ENCODE assay signal across 8 mouse cellular contexts in the genomic region with DNA sequence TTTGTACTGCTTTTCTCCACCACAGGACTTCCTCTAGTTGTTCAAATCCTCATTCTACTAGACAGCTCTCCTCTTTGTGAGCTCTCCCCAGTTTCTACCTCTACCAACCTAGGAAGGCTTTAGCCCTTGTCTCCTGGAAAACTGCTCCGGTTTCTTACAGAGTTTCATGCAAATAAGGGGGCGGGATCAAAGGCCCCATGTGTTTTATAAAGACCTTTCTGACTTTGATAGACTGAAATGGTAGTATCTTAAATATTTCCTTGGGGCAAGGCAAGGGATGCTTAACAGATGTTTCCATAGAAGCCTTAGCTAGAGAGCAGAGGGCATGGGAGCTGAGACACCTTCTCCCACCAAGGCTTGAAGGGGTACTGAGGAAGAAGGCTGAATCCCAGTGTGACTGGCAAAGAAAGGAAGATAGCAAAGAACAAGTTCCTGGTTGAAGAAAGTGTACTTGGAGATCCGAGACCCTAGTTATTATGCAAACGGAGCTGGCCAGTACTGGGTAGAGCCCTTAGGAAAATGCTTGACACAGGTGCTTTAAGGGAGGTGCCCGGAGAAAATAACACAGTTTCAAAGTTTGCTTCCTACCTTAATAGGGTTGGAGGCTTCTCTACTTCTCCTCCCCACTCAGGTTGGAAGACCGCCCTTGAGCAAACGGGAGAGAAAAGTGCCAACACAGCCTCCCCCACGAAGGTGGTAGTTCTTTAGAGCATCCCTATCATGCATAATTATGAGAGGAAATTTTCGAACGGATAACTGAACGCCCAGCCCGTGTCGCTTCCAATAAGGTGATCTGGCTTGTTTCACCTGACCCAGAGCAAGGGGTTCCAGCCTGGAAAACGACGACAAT. TPM values are rescaled to one million over a fixed set of nuclear protein-coding genes. Genes with fewer than 3 reads are reported as not detected.
DNase-seq lines count a peak whose midpoint lies in the region; ATAC-seq and TF ChIP-seq lines count a peak whose summit lies in the region.

A gene (plus strand): TSS at position 657 of the 850 bp plus-strand sequence.

- peak within 1 kb of the TSS; percentile 94 for H3K9ac ChIP-seq in limb, embryonic 12.5 days (replicated peaks)
- peak within 1 kb of the TSS; percentile 94 for H3K9ac ChIP-seq in stomach, embryonic 16.5 days (ENCODE audit: low read length)

- no peak for TF ChIP-seq POLR2A in spleen, adult 2 months (IDR thresholded peaks at IDR 0.05; ENCODE audit: low read depth, low read length)

- ATAC-seq in limb, embryonic 12.5 days (ENCODE audit: insufficient number of reproducible peaks, insufficient read depth, low FRiP score, low TSS enrichment, low read depth): peak; percentile 2; the same call in 1 of the 2 replicates
- ATAC-seq in stomach, embryonic 16.5 days (ENCODE audit: insufficient read depth, low FRiP score): no peak
- no peak for ATAC-seq in cerebellum, adult (ENCODE audit: insufficient number of reproducible peaks, low FRiP score, low TSS enrichment)

- no peaks in the 10 kb centered on the region for H3K9me3 ChIP-seq in limb, embryonic 12.5 days
- no peaks in the 10 kb centered on the region for H3K9me3 ChIP-seq in stomach, embryonic 16.5 days (replicated peaks; ENCODE audit: control insufficient read depth, low read length)

- H3K27ac ChIP-seq in spleen, adult 2 months (ENCODE audit: insufficient read depth, low read length): peak within 1 kb of the TSS; percentile 85
- H3K27ac ChIP-seq in limb, embryonic 12.5 days: peak within 1 kb of the TSS; percentile 85
- H3K27ac ChIP-seq in stomach, embryonic 16.5 days (ENCODE audit: low read length): peak within 1 kb of the TSS; percentile 87

- DNase-seq in adrenal gland, postnatal 4 days (ENCODE audit: low spot score in 2 of 2): no peak
- DNase-seq in adrenal gland, adult 18-20 months (ENCODE audit: low spot score in 2 of 2): no peak
- no peak for DNase-seq in spleen, adult 2 months (ENCODE audit: low read depth in 1 of 2, low spot score in 2 of 2)
- DNase-seq in spleen, postnatal 14 days (ENCODE audit: low spot score in 2 of 2): no peak
- DNase-seq in heart, postnatal 14 days: no peak

- 11% methylated on average over 15 of the region's 15 CpGs for WGBS in spleen, adult 2 months
- 1% methylated on average over 15 of the region's 15 CpGs for WGBS in limb, embryonic 12.5 days
- 4% methylated on average over 15 of the region's 15 CpGs for WGBS in stomach, embryonic 16.5 days

- peaks cover 2% of the 10 kb centered on the region; the same call in 1 of the 2 replicates for H3K27me3 ChIP-seq in spleen, adult 2 months (ENCODE audit: control insufficient read depth, insufficient read depth, low read length)
- no peaks in the 10 kb centered on the region for H3K27me3 ChIP-seq in limb, embryonic 12.5 days
- no peaks in the 10 kb centered on the region for H3K27me3 ChIP-seq in stomach, embryonic 16.5 days (ENCODE audit: control insufficient read depth, insufficient read depth, low read length)

- H3K4me1 ChIP-seq in spleen, adult 2 months (ENCODE audit: control insufficient read depth, insufficient read depth, insufficient read length): peaks cover 9% of the 10 kb centered on the region; the same call in 1 of the 2 replicates
- H3K4me1 ChIP-seq in limb, embryonic 12.5 days (replicated peaks): peaks cover 27% of the 10 kb centered on the region
- H3K4me1 ChIP-seq in stomach, embryonic 16.5 days (ENCODE audit: control insufficient read depth, insufficient read depth, low read length): peaks cover 26% of the 10 kb centered on the region

- H3K36me3 ChIP-seq in spleen, adult 2 months (ENCODE audit: control insufficient read depth, insufficient read depth, low read length): no peaks in the 10 kb centered on the region
- no peaks in the 10 kb centered on the region for H3K36me3 ChIP-seq in limb, embryonic 12.5 days
- H3K36me3 ChIP-seq in stomach, embryonic 16.5 days (ENCODE audit: control insufficient read depth, insufficient read depth, low read length): no peaks in the 10 kb centered on the region

- peak within 1 kb of the TSS; percentile 70 for H3K4me3 ChIP-seq in spleen, adult 2 months (ENCODE audit: extremely low read depth, insufficient read depth, insufficient read length)
- H3K4me3 ChIP-seq in limb, embryonic 12.5 days (replicated peaks): peak within 1 kb of the TSS; percentile 84
- H3K4me3 ChIP-seq in stomach, embryonic 16.5 days (replicated peaks; ENCODE audit: low read length): peak within 1 kb of the TSS; percentile 80

- intact Hi-C loops in heart, postnatal 14 days (cut with DNase I): loop anchor here (10.0 kb wide), 2 partner anchors 260 to 450 kb away; a partner anchor contains a TSS

- peak within 1 kb of the TSS; percentile 86 for H3K4me2 ChIP-seq in limb, embryonic 12.5 days
- peak within 1 kb of the TSS; percentile 60 for H3K4me2 ChIP-seq in stomach, embryonic 16.5 days (ENCODE audit: low read depth, low read length)

- TF ChIP-seq CTCF in spleen, adult 2 months (IDR thresholded peaks at IDR 0.05; ENCODE audit: extremely low read depth, insufficient read depth, insufficient read length, insufficient replicate concordance): no peak

RNA-seq across cellular contexts. Expression of the gene that starts here (rescaled TPM):
- total RNA-seq in adrenal gland, postnatal 4 days (2021): 10 to 100 TPM; 11.0 to 11.2 TPM
- 1 to 10 TPM; 4.6 to 5.6 TPM for total RNA-seq in adrenal gland, adult 18-20 months (2021)
- 22.2 and 30.5 TPM in 2 replicates for polyA plus RNA-seq in spleen, adult 2 months (2012; rRNA removed)
- total RNA-seq in heart, postnatal 14 days (2021): 10 to 100 TPM; 22.7 to 24.3 TPM
- polyA plus RNA-seq in limb, embryonic 12.5 days (2016; fragmentation: Nextera tagmentation; extraction: Ambion mirVana): 6.6 and 7.6 TPM in 2 replicates
- 8.5 and 9.3 TPM in 2 replicates for polyA plus RNA-seq in stomach, embryonic 16.5 days (2015; fragmentation: Nextera tagmentation; extraction: Ambion mirVana)
